Mouse (Mus musculus) small intestine, adult 2 months (tissue): ENCODE data around the gene Rarres2. TPM values are rescaled to one million over a fixed set of nuclear protein-coding genes. Genes with fewer than 3 reads are reported as not detected.

Experiments used
- H3K27ac ChIP-seq: fragments of 200-500 bp; 2 replicates; pipeline ENCODE4 v1.5.1; 2012; ENCODE audit warnings: low read depth, low read length, control low read depth, inconsistent platforms; ENCODE audit not compliant: insufficient read depth
- H3K27me3 ChIP-seq: fragments of 200-500 bp; 2 replicates; pipeline ENCODE4 v1.6.1; 2012; ENCODE audit warnings: mild to moderate bottlenecking, moderate library complexity, low read length, inconsistent platforms; ENCODE audit not compliant: control insufficient read depth, insufficient read depth
- H3K36me3 ChIP-seq: fragments of 200-500 bp; 2 replicates; pipeline ENCODE4 v1.6.1; 2012; ENCODE audit warnings: mild to moderate bottlenecking, low read length, control low read depth, inconsistent platforms; ENCODE audit not compliant: control insufficient read depth, insufficient read depth
- H3K4me1 ChIP-seq: fragments of 200-500 bp; 2 replicates; pipeline ENCODE4 v1.6.1; 2012; ENCODE audit warnings: low read length, inconsistent platforms, mixed read lengths; ENCODE audit not compliant: control insufficient read depth, insufficient read depth, insufficient read length
- H3K4me3 ChIP-seq: fragments of 200-500 bp; 2 replicates; pipeline ENCODE4 v1.5.1; 2012; ENCODE audit warnings: low read depth, mild to moderate bottlenecking, control low read depth, inconsistent platforms, low read length, moderate library complexity
- CTCF ChIP-seq: fragments of 200-500 bp; IDR thresholded peaks from 2 replicates; pipeline ENCODE4 v1.5.1; 2012; ENCODE audit warnings: low read depth, mild to moderate bottlenecking, control low read depth, inconsistent platforms, low read length, moderate library complexity, mixed read lengths; ENCODE audit not compliant: insufficient replicate concordance, insufficient read length; ENCODE audit errors: extremely low read depth
- POLR2A ChIP-seq: fragments of 200-500 bp; IDR thresholded peaks from 2 replicates; pipeline ENCODE4 v1.6.1; 2012; ENCODE audit warnings: low read depth, mild to moderate bottlenecking, control low read depth, inconsistent platforms, low read length, moderate library complexity
- WGBS: fragments of 180-500 bp; shearing (Covaris S2); methylation state at CpG from one replicate; pipeline ENCODE4 v1.1.7; 2018; 5-methylcytosine and 5-hydroxymethylcytosine counted together
- polyA plus RNA-seq: library from polyadenylated mRNA; depleted of rRNA; stranded (reverse); fragments of >200 nt; gene quantifications from 2 replicates; pipeline ENCODE4 v1.2.3, GENCODE M21; 2012

Gene Rarres2
- polyA plus RNA-seq, 1 experiment = 39.8 TPM

DNA sequence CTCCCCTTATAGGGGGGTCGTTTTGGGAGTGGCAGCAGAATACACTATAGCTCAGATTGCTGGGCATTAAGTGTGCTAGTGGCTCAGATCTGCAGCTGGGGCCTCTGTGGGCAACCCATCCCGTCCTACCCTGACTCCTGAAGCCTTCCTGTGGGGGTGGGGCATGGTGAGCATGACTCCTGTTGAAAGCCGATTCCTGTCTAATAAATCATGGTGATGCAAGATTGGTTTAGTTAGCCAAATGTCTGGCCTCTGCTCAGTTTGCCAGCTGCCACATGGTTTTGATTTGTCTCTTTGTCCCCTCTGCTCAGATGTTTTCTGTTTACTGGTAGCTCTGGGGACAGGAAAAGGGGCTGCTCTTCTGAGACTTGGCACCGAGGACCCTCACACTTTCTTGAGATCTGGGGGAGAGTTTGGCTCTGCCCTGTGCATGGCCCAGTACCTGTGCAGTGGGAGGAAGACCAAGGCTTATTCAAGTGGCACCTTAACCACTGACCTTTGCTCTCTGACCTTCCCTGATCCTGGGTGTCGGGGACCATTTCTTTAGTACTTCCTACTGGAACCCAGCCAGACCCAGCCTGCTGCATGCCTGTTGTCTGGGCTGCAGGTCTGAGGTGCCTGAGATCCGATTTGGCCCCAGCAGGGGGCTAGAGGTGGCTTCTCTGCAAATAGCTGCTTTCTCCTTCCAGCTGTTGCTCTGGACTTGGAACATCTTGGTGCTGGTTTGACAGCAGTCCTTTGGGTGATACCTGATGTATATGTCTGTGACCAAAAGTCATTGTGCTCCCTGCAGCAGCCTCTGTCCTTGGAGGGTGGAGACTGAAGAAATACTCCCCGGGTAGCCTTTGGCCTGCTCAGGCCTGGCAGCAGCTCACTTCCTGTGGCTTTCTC, 30.8 kb downstream of the Rarres2 start:
- H3K36me3 ChIP-seq = no peaks in the 10 kb centered on the region
- TF ChIP-seq POLR2A (no peak), CTCF (peak; percentile 25; the same call in 1 of the 2 replicates)
- 19% methylated on average over 7 of the region's 7 CpGs for WGBS
- no peaks in the 10 kb centered on the region for H3K27me3 ChIP-seq
- H3K4me3 ChIP-seq = no peak overlapping the region
- H3K27ac ChIP-seq = peak overlapping the region; percentile 73
- peaks cover 27% of the 10 kb centered on the region for H3K4me1 ChIP-seq

DNA sequence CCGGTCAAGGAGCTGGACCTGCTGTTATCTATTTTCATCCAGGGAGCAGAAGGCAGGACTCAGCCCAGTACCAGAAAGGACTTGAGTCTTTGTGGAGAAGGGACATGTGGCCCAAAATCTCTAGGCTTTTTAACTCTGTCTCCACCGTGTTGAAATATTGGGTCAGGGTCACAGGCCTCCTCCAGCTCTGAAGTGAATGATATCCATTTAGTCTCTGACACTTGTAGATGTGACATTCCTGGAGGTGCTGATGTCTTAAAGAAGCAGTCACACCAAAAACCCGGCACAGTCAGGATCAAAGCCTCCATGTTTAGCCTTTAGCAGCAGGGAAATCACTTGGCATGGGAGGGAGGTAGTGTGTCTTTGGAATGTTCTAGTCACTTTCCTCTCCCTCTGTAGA, 31.9 kb downstream of the Rarres2 start:
- H3K4me3 ChIP-seq = no peak overlapping the region
- peaks cover 27% of the 10 kb centered on the region for H3K4me1 ChIP-seq
- H3K27me3 ChIP-seq = no peaks in the 10 kb centered on the region
- no peak for TF ChIP-seq CTCF
- no peak for TF ChIP-seq POLR2A
- WGBS = 72% methylated on average over 3 of the region's 3 CpGs
- H3K36me3 ChIP-seq = no peaks in the 10 kb centered on the region
- H3K27ac ChIP-seq = no peak overlapping the region

DNA sequence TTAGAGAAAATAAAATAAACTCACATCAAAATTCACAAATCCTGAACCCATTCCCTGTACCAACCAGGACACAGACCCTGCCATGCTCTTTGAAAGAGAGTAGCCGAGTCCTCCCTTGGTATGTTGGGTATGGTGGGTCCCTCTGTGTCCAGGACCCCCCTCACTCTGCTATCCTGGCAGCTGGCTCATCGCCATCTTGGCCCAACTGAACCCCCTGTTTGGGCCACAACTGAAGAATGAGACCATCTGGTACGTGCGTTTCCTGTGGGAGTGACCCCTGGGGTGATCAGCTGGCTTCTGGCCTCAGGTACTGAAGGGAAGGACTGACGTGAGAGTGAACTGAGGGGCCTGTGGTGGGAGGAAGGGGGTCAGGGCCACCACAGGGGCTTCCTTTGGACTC, 32.7 kb downstream of the Rarres2 start:
- H3K36me3 ChIP-seq = no peaks in the 10 kb centered on the region
- H3K4me1 ChIP-seq = peaks cover 27% of the 10 kb centered on the region
- no peak overlapping the region for H3K27ac ChIP-seq
- TF ChIP-seq POLR2A (no peak), CTCF (no peak)
- no peaks in the 10 kb centered on the region for H3K27me3 ChIP-seq
- H3K4me3 ChIP-seq = no peak overlapping the region
- 91% methylated on average over 5 of the region's 5 CpGs for WGBS

DNA sequence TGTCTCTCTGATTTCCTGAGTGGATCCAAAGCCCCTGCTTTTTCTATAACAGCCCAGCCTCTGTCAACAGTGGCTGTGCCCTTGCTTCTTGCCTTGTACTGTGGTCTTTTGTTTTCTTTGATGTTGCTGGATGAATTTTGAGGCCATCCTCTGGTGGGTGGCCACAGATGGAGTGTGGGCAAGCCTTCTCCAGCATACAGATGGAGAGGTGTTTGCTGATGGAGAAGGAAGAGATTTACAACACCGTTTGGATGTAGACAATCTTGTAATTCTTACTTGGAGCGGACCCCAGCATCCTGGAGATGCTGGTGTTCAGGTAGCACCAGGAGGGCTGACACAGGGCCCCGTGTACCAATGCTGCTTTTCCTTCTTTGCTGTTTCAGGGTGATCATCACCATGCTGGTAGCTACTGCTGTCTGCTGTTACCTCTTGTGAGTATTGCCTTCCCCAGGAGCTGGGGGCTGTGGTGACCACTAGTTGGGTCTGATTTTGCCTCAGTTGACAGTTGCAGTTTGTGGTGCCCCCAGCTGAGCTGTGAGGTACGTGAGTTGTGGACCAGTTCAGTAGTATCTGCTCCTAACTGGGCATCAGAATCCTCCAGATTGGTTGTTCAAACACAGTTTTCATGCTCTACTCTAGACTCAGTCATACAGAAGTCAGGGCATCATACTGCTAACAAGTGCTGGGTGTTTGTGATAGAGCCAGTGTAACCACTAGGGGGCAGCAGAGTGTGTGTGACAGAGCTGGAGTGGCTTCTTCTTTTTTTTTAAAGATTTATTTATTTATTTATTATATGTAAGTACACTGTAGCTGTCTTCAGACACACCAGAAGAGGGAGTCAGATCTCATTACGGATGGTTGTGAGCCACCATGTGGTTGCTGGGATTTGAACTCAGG, 33.5 kb downstream of the Rarres2 start:
- no peak for TF ChIP-seq POLR2A
- TF ChIP-seq CTCF = peak; percentile 19; the same call in 1 of the 2 replicates
- Histone ChIP-seq H3K4me3 (no peak overlapping the region), H3K27ac (no peak overlapping the region), H3K36me3 (no peaks in the 10 kb centered on the region), H3K4me1 (peaks cover 27% of the 10 kb centered on the region), H3K27me3 (no peaks in the 10 kb centered on the region)
- 79% methylated on average over 5 of the region's 5 CpGs for WGBS

DNA sequence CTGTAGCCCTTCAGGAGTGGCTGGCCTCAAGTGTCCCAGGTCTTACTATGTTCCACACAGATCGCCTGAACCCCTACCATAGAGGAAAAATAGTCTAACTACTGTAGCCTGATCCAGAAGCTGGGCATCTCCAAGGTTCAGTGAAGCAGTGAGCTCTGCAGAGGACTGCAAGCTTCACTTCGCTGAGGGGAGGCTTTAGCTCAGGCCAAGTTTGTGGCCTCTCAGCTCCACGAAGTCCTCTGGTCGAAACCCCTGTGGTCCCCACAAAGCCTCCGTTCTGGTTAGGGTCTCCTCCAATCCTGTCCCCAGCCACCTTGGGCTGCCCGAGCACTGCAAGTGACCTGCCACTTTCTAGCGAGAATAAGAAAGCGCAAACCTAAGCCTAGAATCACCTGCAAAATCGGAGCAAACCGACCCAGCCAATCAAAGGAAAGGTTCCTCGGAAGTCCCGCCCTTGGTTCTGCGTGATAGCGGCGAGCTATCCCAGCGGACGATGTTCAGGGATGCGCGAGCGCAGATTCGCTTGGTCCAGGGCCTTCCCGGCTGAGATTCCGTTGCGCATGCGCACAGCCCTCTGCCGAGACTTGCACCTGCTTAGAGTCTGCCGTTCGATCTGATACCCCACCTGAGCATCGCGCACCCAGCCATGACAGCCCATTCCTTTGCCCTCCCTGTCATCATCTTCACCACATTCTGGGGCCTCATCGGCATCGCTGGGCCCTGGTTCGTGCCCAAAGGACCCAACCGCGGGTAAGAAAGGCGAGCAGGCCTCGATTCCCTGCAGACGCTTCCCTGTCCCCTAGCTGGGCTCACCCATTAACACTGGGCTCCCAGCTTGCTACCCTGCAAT, 35.3 kb downstream of the Rarres2 start, which contains the start of gene Atp6v0e2:
Gene Atp6v0e2, plus strand, starts transcription at position 511 of the 850 bp plus-strand sequence.
- H3K27ac ChIP-seq = no peak within 1 kb of the TSS
- TF ChIP-seq POLR2A (0 out of 2 replicates have a peak, but pooled peaks have one; percentile 27), CTCF (no peak)
- peaks cover 20% of the 10 kb centered on the region for H3K4me1 ChIP-seq
- WGBS = 16% methylated on average over 38 of the region's 38 CpGs
- H3K27me3 ChIP-seq = no peaks in the 10 kb centered on the region
- no peaks in the 10 kb centered on the region for H3K36me3 ChIP-seq
- peak within 1 kb of the TSS; percentile 56 for H3K4me3 ChIP-seq

DNA sequence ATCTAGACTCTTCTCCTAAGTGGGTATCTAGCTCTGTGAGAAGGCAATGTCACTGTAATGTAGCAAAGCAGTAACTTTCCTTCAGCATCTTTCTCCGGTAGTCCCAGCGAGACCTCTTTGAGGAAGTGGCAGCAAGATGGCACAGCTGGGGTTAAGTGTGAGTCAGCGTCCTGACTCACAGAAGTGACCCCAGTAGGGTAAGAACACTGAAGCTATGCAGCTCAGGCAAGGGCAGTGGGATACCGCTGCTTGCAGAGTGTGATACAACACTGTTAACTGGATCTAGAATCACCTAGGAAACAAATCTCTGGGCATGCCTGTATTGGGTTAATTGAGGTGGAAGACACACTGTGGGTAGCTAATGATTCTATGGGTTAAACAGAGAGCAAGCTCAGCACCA, 36.5 kb downstream of the Rarres2 start:
- TF ChIP-seq CTCF (no peak), POLR2A (no peak)
- Histone ChIP-seq H3K36me3 (no peaks in the 10 kb centered on the region), H3K4me3 (no peak overlapping the region), H3K27ac (no peak overlapping the region), H3K27me3 (no peaks in the 10 kb centered on the region), H3K4me1 (peaks cover 9% of the 10 kb centered on the region)
- 68% methylated on average over 4 of the region's 4 CpGs for WGBS
